In genomic region chr4:82613606-82614465, GRCm38 (mm10) we compare ENCODE assay signal across 8 mouse cellular contexts.
A peak's percentile ranks its signal among the peaks of the same experiment; 100 is the strongest.
DNase-seq lines count a peak whose midpoint lies in the region; ATAC-seq lines count a peak whose summit lies in the region.

No protein-coding gene starts in this region.

- DNase-seq in adrenal gland, adult (ENCODE audit: inconsistent age in 2 of 2, low spot score in 1 of 2): peak; percentile 7 to 82
- DNase-seq in adrenal gland, adult 8-10 months: no peak
- peak; percentile 82 for DNase-seq in NIH3T3 (ENCODE audit: low read depth)
- DNase-seq in embryo, embryonic 11.5 days (ENCODE audit: low read depth, low spot score): peak; percentile 63
- peak; percentile 63 to 78 for DNase-seq in left cerebral cortex, postnatal 14 days (ENCODE audit: low spot score in 2 of 2)
- DNase-seq in neural tube, embryonic 10.5 days (ENCODE audit: extremely low spot score, low spot score): peak; percentile 34
- DNase-seq in testis, postnatal 14 days (ENCODE audit: low spot score): no peak

- ATAC-seq in hematopoietic stem cell, adult 5-6 weeks (replicated peaks in 1 of 2; ENCODE audit: insufficient read depth in 1 of 2, low FRiP score in 2 of 2, low TSS enrichment in 1 of 2, low read depth in 1 of 2, poor library complexity in 2 of 2, severe bottlenecking in 2 of 2): peak; percentile 46 to 77; a peak in 3 of 4 replicates

- intact Hi-C loops in left cerebral cortex, postnatal 14 days (cut with DNase I): loop anchor here (10.0 kb wide), 2 partner anchors 1119 to 1429 kb away; no protein-coding TSS in a partner anchor

Comparison
In these comparisons a context has a peak if more than half of its experiments do, and no peak if none do; other contexts are left out.
1. DNase-seq: peak in adrenal gland, adult (2 of 2), NIH3T3 (single experiment), embryo, embryonic 11.5 days (single experiment), left cerebral cortex, postnatal 14 days (2 of 2) and neural tube, embryonic 10.5 days (single experiment); none in adrenal gland, adult 8-10 months (single experiment) and testis, postnatal 14 days (single experiment).